Mouse (Mus musculus): ENCODE results near the gene Mbd4. TPM values are rescaled to one million over a fixed set of nuclear protein-coding genes. Genes with fewer than 3 reads are reported as not detected.
A peak's percentile ranks its signal among the peaks of the same experiment; 100 is the strongest.

Gene Mbd4
- polyA plus RNA-seq, 1 experiment from 2014 or later = 20.9 TPM

DNA sequence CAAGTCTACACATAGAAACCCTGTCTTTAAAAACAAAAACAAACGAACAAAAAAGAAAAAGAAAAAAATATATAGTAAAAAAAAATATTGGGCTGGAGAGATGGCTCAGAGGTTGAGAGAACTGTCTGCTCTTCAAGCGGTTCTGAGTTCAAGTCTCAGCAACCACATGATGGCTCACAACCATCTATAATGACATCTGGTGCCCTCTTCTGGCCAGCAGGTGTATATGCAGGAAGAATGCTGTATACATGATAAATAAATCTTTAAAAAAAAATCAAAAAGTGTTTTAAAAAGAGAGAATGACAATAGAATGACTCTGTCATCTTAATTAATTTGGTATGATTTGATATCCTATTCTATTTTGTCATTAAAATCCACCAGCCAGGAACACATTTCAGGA lies 1.3 kb upstream of the Mbd4 start:
- H3K27me3 ChIP-seq (ENCODE audit: control insufficient read depth, insufficient read depth, low read length) = no peaks in the 10 kb centered on the region
- H3K9ac ChIP-seq (ENCODE audit: low read depth, low read length) = no peak overlapping the region
- no peak overlapping the region for H3K4me2 ChIP-seq (replicated peaks; ENCODE audit: low read depth, low read length)
- peaks cover 6% of the 10 kb centered on the region; the same call in 1 of the 2 replicates for H3K36me3 ChIP-seq (ENCODE audit: control insufficient read depth, insufficient read depth, low read length)
- H3K27ac ChIP-seq (ENCODE audit: low read depth, low read length) = no peak overlapping the region
- peaks cover 13% of the 10 kb centered on the region for H3K4me1 ChIP-seq (ENCODE audit: control insufficient read depth, insufficient read depth, low read length)
- no peak overlapping the region for H3K4me3 ChIP-seq (ENCODE audit: low read length)
- WGBS = 68% methylated on average over 2 of the region's 2 CpGs
- no peak for ATAC-seq (ENCODE audit: low FRiP score, low TSS enrichment)
- H3K9me3 ChIP-seq (ENCODE audit: control insufficient read depth, low read length) = no peaks in the 10 kb centered on the region

DNA sequence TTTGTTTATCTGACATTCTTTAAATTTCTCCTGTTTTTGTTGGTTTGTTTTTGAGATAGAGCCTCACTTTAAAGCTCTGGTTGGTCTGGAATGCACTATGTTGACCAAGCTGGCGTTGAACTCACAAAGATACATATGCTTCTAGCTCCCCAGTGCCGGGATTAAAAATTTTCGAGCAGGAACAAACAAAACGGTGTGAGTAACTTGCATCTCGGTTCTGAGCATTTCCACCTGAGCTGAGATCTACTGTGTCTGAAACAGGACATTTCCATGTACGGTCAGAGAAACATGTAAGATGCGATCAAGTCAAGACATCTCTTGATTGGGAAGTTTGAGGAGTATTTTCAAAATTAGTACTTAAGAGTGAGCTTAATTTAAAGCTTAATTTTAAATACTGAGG lies 814 bp upstream of the Mbd4 start:
- no peaks in the 10 kb centered on the region for H3K9me3 ChIP-seq (ENCODE audit: control insufficient read depth, low read length)
- peak overlapping the region; percentile 59 for H3K4me2 ChIP-seq (replicated peaks; ENCODE audit: low read depth, low read length)
- peak overlapping the region; percentile 81 for H3K27ac ChIP-seq (ENCODE audit: low read depth, low read length)
- H3K4me1 ChIP-seq (ENCODE audit: control insufficient read depth, insufficient read depth, low read length) = peaks cover 9% of the 10 kb centered on the region; the same call in 1 of the 2 replicates
- WGBS = 45% methylated on average over 7 of the region's 7 CpGs
- H3K9ac ChIP-seq (ENCODE audit: low read depth, low read length) = peak overlapping the region; percentile 61
- no peak for ATAC-seq (ENCODE audit: low FRiP score, low TSS enrichment)
- H3K27me3 ChIP-seq (ENCODE audit: control insufficient read depth, insufficient read depth, low read length) = no peaks in the 10 kb centered on the region
- peaks cover 11% of the 10 kb centered on the region; the same call in 1 of the 2 replicates for H3K36me3 ChIP-seq (ENCODE audit: control insufficient read depth, insufficient read depth, low read length)
- peak overlapping the region; percentile 70 for H3K4me3 ChIP-seq (ENCODE audit: low read length)

DNA sequence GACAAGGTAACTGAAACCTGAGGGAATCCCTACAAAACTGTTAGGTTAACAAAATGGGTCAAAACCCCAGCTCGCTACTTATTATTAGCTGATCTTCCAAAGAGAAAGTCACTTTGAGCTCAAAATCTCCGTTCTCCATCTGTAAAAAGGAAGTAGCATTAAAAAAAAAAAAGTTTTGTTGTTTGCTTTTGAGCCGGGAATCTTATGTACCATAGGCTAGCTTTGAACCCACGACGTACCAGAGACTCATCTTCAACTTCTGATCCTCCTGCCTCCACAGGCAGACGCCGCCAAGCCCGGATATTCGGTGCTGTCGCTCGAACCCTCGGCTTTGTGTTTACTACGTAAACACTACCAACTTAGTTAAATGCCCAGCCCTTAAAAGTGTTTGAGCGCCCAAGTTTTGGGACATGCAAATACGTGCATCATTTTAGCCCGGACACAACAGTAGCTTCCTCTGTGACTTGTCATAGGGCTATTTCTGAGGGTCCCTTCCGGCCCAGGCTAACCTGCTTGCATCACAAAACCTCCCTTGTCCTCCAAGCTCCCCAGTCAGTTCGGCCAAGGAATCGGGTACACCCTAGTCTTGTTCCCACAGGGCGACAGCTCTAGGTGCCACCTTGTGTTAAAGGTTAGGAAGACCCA lies 603 bp downstream of the Mbd4 start:
- ATAC-seq (ENCODE audit: low FRiP score, low TSS enrichment) = no peak
- peak overlapping the region; percentile 50 for H3K9ac ChIP-seq (ENCODE audit: low read depth, low read length)
- peaks cover 20% of the 10 kb centered on the region for H3K36me3 ChIP-seq (ENCODE audit: control insufficient read depth, insufficient read depth, low read length)
- peak overlapping the region; percentile 54 for H3K4me2 ChIP-seq (replicated peaks; ENCODE audit: low read depth, low read length)
- WGBS = 4% methylated on average over 20 of the region's 20 CpGs
- H3K4me1 ChIP-seq (ENCODE audit: control insufficient read depth, insufficient read depth, low read length) = peaks cover 9% of the 10 kb centered on the region; the same call in 1 of the 2 replicates
- peak overlapping the region; percentile 82 for H3K27ac ChIP-seq (ENCODE audit: low read depth, low read length)
- H3K27me3 ChIP-seq (ENCODE audit: control insufficient read depth, insufficient read depth, low read length) = no peaks in the 10 kb centered on the region
- peak overlapping the region; percentile 70 for H3K4me3 ChIP-seq (ENCODE audit: low read length)
- H3K9me3 ChIP-seq (ENCODE audit: control insufficient read depth, low read length) = no peaks in the 10 kb centered on the region

DNA sequence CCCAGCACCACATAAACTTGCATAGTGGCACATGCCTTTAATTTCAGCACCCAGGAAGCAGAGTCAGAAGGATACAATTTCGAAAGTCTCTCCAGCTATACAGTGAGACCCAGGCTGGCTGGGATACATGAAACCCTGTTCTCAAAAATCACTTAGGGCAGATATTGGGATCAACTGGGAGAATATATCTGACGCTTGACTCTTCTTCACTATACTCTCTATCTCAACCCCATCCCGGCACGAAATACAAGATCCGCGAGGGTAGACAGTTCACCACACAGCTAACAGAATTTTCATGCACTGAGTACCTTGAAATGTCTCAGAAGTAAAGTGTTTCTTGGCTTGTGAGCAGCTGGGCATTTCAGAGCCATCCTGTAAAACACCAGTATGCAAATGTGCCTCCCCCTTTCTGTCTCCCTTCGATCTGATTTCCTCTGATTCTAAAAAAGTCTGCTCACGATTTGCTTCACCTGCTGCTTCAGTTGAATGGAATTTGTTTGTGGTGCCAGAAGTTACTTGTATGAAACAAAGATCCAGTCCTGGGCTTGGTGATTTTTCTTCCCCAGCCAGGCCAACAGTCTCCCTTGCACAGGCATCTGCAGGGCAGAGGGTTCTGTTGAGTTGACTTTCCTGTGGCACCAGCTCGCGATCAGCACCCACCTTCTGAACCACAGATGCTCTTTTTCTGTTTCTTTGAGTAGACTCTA lies 4.4 kb downstream of the Mbd4 start:
- Histone ChIP-seq H3K27me3 (ENCODE audit: control insufficient read depth, insufficient read depth, low read length) (no peaks in the 10 kb centered on the region), H3K4me3 (ENCODE audit: low read length) (no peak overlapping the region), H3K9me3 (ENCODE audit: control insufficient read depth, low read length) (no peaks in the 10 kb centered on the region), H3K36me3 (ENCODE audit: control insufficient read depth, insufficient read depth, low read length) (peaks cover 31% of the 10 kb centered on the region), H3K4me1 (ENCODE audit: control insufficient read depth, insufficient read depth, low read length) (peaks cover 7% of the 10 kb centered on the region; the same call in 1 of the 2 replicates), H3K9ac (ENCODE audit: low read depth, low read length) (no peak overlapping the region), H3K27ac (ENCODE audit: low read depth, low read length) (no peak overlapping the region), H3K4me2 (replicated peaks; ENCODE audit: low read depth, low read length) (no peak overlapping the region)
- no peak for ATAC-seq (ENCODE audit: low FRiP score, low TSS enrichment)
- 94% methylated on average over 10 of the region's 10 CpGs for WGBS

DNA sequence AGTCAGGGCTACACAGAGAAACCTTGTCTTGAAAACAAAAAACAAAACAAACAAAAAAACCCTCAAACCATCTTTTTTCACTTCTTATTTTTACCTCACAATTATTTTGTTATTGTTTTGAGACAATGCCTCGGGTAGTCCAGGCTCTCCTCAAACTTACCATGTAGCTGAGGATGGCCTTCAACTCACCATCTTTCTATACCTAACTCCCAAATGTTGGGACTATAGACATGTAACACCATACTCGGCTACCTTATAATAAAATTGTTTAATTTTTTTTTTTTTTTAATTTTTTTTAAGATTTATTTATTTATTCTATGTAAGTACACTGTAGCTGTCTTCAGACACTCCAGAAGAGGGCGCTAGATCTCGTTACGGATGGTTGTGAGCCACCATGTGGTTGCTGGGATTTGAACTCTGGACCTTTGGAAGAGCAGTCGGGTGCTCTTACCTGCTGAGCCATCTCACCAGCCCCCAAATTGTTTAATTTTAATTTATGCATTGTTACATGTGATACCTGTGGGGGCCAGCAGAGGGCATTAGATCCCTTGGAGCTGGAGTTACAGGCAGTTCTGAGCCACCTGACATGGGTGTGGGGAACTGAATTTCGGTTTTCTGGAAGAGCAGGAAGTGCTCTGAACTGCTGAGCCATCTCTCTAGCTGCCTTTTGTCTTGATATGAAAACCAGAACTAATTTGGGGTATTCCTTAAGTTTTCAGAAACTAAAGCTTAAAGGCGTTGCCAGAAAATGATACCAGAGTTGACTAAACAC lies 6.3 kb downstream of the Mbd4 start:
- ATAC-seq (ENCODE audit: low FRiP score, low TSS enrichment) = peak; percentile 70; the same call in 1 of the 2 replicates
- Histone ChIP-seq H3K9ac (ENCODE audit: low read depth, low read length) (no peak overlapping the region), H3K4me3 (ENCODE audit: low read length) (no peak overlapping the region), H3K4me1 (ENCODE audit: control insufficient read depth, insufficient read depth, low read length) (peaks cover under 1% of the 10 kb centered on the region; the same call in 1 of the 2 replicates), H3K36me3 (ENCODE audit: control insufficient read depth, insufficient read depth, low read length) (peaks cover 46% of the 10 kb centered on the region), H3K27ac (ENCODE audit: low read depth, low read length) (no peak overlapping the region), H3K9me3 (ENCODE audit: control insufficient read depth, low read length) (no peaks in the 10 kb centered on the region), H3K27me3 (ENCODE audit: control insufficient read depth, insufficient read depth, low read length) (no peaks in the 10 kb centered on the region), H3K4me2 (replicated peaks; ENCODE audit: low read depth, low read length) (no peak overlapping the region)
- 49% methylated on average over 6 of the region's 8 CpGs for WGBS

DNA sequence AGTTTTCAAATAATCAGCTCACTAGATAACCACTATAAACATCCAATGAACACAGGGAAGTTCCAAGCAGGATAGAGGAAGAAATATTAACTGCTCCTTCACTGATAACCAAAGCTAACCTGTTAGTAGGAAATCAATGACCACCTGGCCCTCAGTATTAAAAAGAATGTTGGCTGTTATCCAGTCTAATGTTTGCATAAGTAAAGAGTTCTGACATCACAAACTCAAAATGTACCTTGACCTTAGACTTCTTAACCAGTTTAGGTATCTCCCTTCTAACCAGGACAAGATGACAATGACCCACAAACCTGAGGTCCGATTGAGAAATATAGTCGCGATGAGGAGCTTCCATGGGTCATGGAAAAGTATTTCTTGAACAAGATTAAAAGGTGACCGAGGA lies 8.2 kb downstream of the Mbd4 start:
- no peak overlapping the region for H3K9ac ChIP-seq (ENCODE audit: low read depth, low read length)
- no peak overlapping the region for H3K4me3 ChIP-seq (ENCODE audit: low read length)
- no peaks in the 10 kb centered on the region for H3K4me1 ChIP-seq (ENCODE audit: control insufficient read depth, insufficient read depth, low read length)
- no peak overlapping the region for H3K27ac ChIP-seq (ENCODE audit: low read depth, low read length)
- no peaks in the 10 kb centered on the region for H3K27me3 ChIP-seq (ENCODE audit: control insufficient read depth, insufficient read depth, low read length)
- no peak overlapping the region for H3K4me2 ChIP-seq (replicated peaks; ENCODE audit: low read depth, low read length)
- 94% methylated on average over 4 of the region's 4 CpGs for WGBS
- no peaks in the 10 kb centered on the region for H3K9me3 ChIP-seq (ENCODE audit: control insufficient read depth, low read length)
- ATAC-seq (ENCODE audit: low FRiP score, low TSS enrichment) = no peak
- peaks cover 41% of the 10 kb centered on the region for H3K36me3 ChIP-seq (ENCODE audit: control insufficient read depth, insufficient read depth, low read length)

DNA sequence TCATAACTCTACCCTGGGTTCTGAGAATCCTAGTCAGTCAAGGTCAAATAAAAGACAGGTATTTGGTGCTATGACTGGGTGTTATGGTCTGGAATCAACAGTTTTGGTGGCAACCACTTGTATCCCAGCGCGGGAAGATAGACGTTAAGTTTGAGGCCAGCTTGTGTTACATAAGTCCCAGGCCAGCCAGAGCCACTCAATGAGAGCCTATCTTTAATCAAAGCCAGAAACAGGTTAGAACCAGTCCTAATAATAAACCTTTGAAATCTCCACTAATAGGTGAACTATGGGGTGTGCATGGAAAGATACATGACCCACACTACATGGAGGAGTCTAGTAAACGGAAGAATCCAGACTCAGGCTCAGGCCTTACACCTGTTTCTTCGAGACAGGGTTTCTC lies 14.4 kb downstream of the Mbd4 start:
- WGBS = 68% methylated on average over 5 of the region's 5 CpGs
- Histone ChIP-seq H3K4me2 (replicated peaks; ENCODE audit: low read depth, low read length) (peak overlapping the region; percentile 55), H3K36me3 (ENCODE audit: control insufficient read depth, insufficient read depth, low read length) (peaks cover 15% of the 10 kb centered on the region), H3K4me1 (ENCODE audit: control insufficient read depth, insufficient read depth, low read length) (no peaks in the 10 kb centered on the region), H3K4me3 (ENCODE audit: low read length) (peak overlapping the region; percentile 30; the same call in 1 of the 2 replicates), H3K9me3 (ENCODE audit: control insufficient read depth, low read length) (no peaks in the 10 kb centered on the region), H3K27me3 (ENCODE audit: control insufficient read depth, insufficient read depth, low read length) (no peaks in the 10 kb centered on the region), H3K9ac (ENCODE audit: low read depth, low read length) (no peak overlapping the region), H3K27ac (ENCODE audit: low read depth, low read length) (no peak overlapping the region)
- ATAC-seq (ENCODE audit: low FRiP score, low TSS enrichment) = peak; percentile 63

DNA sequence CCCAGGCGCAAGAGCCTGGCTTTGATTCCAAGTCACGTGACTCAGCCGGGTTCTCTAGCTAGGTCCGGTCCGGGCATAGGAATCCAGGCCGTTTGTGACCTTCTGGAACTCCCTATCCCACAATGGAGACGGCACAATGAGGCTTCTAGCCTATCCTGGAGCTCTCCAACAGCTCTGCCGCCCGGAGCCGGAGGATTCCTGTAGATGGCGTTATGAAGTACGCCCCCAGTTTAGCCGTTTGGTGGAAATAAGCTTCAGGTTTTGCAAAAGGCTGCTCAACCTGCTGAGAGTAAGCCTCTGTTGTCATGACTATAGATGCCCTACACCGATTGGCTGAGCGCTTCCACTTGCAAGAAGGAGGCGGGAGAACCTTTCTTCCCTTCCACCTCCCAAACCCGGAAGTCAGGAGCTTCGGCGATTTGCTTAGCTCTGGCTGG lies 15.0 kb downstream of the Mbd4 start, which contains the start of gene Efcab12:
Gene Efcab12, minus strand, starts transcription at position 252 of the 437 bp plus-strand sequence.
- ATAC-seq (ENCODE audit: low FRiP score, low TSS enrichment) = peak; percentile 92
- Histone ChIP-seq H3K9me3 (ENCODE audit: control insufficient read depth, low read length) (no peaks in the 10 kb centered on the region), H3K27me3 (ENCODE audit: control insufficient read depth, insufficient read depth, low read length) (no peaks in the 10 kb centered on the region), H3K36me3 (ENCODE audit: control insufficient read depth, insufficient read depth, low read length) (peaks cover 10% of the 10 kb centered on the region), H3K27ac (ENCODE audit: low read depth, low read length) (peak within 1 kb of the TSS; percentile 31; the same call in 1 of the 2 replicates), H3K9ac (ENCODE audit: low read depth, low read length) (no peak within 1 kb of the TSS; the same call in 1 of the 2 replicates), H3K4me1 (ENCODE audit: control insufficient read depth, insufficient read depth, low read length) (no peaks in the 10 kb centered on the region), H3K4me3 (ENCODE audit: low read length) (peak within 1 kb of the TSS; percentile 30), H3K4me2 (replicated peaks; ENCODE audit: low read depth, low read length) (peak within 1 kb of the TSS; percentile 55)
- WGBS = 1% methylated on average over 19 of the region's 19 CpGs

Measured in kidney, embryonic 14.5 days (tissue).